Comparison of ENCODE assay signal across 9 mouse cellular contexts in the genomic region with DNA sequence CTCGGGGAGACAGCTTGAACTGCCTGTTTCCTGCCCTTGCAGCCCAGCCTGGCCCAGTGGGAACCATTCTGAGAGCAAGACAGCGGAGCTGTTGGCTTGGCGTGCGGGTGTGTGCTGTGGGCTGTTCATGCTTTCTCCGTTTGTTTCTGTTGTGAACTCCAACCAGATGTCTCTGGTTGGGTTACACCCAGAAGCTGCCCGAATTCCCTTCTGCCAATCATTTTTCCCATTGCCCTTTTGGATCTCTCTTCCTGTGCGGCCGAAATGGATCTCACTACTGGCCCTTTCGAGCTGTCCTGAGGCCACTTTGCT. TPM values are rescaled to one million over a fixed set of nuclear protein-coding genes. Genes with fewer than 3 reads are reported as not detected.
DNase-seq lines count a peak whose midpoint lies in the region; ATAC-seq and TF ChIP-seq lines count a peak whose summit lies in the region.
"Had no signal": no experiment of that assay in that cellular context is flagged by ENCODE, and none has a peak within 500 bp of the region (broad histone marks: within the 10 kb centered on the region; RNA-seq: fewer than 3 reads in every experiment).

No protein-coding gene starts in this region.

- H3K4me3 ChIP-seq in forebrain, embryonic 10.5 days: 0 out of 2 replicates have a peak overlapping the region, but pooled peaks have one; percentile 3
- H3K4me3 ChIP-seq in forebrain, postnatal 0 days (ENCODE audit: low read depth, low read length): no peak overlapping the region
- H3K4me3 ChIP-seq in ES-Bruce4 (ENCODE audit: low read depth, low read length): no peak overlapping the region
- no peak overlapping the region for H3K4me3 ChIP-seq in heart, embryonic 11.5 days (ENCODE audit: low read depth, low read length)
- no peak overlapping the region for H3K4me3 ChIP-seq in limb, embryonic 15.5 days
- peak overlapping the region; percentile 20; the same call in 1 of the 2 replicates for H3K4me3 ChIP-seq in stomach, embryonic 16.5 days (replicated peaks; ENCODE audit: low read length)
- H3K4me3 ChIP-seq: erythroblast, embryonic 14.5 days had no signal

- H3K27me3 ChIP-seq in forebrain, embryonic 10.5 days (ENCODE audit: poor library complexity, severe bottlenecking): peaks cover 47% of the 10 kb centered on the region
- peaks cover 10% of the 10 kb centered on the region; the same call in 1 of the 2 replicates for H3K27me3 ChIP-seq in forebrain, postnatal 0 days (ENCODE audit: insufficient read depth, low read length)
- no peaks in the 10 kb centered on the region for H3K27me3 ChIP-seq in ES-Bruce4 (ENCODE audit: control insufficient read depth, insufficient read depth, low read length, poor library complexity, severe bottlenecking)
- no peaks in the 10 kb centered on the region for H3K27me3 ChIP-seq in heart, embryonic 11.5 days (ENCODE audit: control insufficient read depth, insufficient read depth, low read length)
- H3K27me3 ChIP-seq in limb, embryonic 15.5 days: peaks cover 18% of the 10 kb centered on the region
- no peaks in the 10 kb centered on the region for H3K27me3 ChIP-seq in stomach, embryonic 16.5 days (ENCODE audit: control insufficient read depth, insufficient read depth, low read length)

- H3K4me2 ChIP-seq in forebrain, postnatal 0 days (ENCODE audit: low read depth): no peak overlapping the region
- peak overlapping the region; percentile 82; the same call in 1 of the 2 replicates for H3K4me2 ChIP-seq in heart, embryonic 11.5 days
- peak overlapping the region; percentile 8; the same call in 1 of the 2 replicates for H3K4me2 ChIP-seq in limb, embryonic 15.5 days
- H3K4me2 ChIP-seq in stomach, embryonic 16.5 days (ENCODE audit: low read depth, low read length): peak overlapping the region; percentile 92

- H3K9me3 ChIP-seq in forebrain, embryonic 10.5 days: no peaks in the 10 kb centered on the region
- no peaks in the 10 kb centered on the region for H3K9me3 ChIP-seq in forebrain, postnatal 0 days (ENCODE audit: low read length)
- no peaks in the 10 kb centered on the region for H3K9me3 ChIP-seq in ES-Bruce4 (replicated peaks; ENCODE audit: control insufficient read depth, insufficient read depth, low read length, poor library complexity, severe bottlenecking)
- H3K9me3 ChIP-seq in heart, embryonic 11.5 days (replicated peaks; ENCODE audit: control insufficient read depth, low read length): no peaks in the 10 kb centered on the region
- no peaks in the 10 kb centered on the region for H3K9me3 ChIP-seq in limb, embryonic 15.5 days
- H3K9me3 ChIP-seq in stomach, embryonic 16.5 days (replicated peaks; ENCODE audit: control insufficient read depth, low read length): no peaks in the 10 kb centered on the region

- ATAC-seq in forebrain, postnatal 0 days: no peak
- no peak for ATAC-seq in heart, embryonic 11.5 days (replicated peaks; ENCODE audit: insufficient number of reproducible peaks, low FRiP score, low TSS enrichment)
- ATAC-seq in limb, embryonic 15.5 days (ENCODE audit: insufficient number of reproducible peaks, low FRiP score, low TSS enrichment, low read depth): no peak
- no peak for ATAC-seq in stomach, embryonic 16.5 days (ENCODE audit: insufficient read depth, low FRiP score)

- no peak for TF ChIP-seq CTCF in forebrain, postnatal 0 days (IDR thresholded peaks at IDR 0.05; ENCODE audit: low read depth)
- TF ChIP-seq CTCF in ES-Bruce4 (IDR thresholded peaks at IDR 0.05; ENCODE audit: low read depth, low read length): no peak

- no peaks in the 10 kb centered on the region for H3K36me3 ChIP-seq in forebrain, embryonic 10.5 days (replicated peaks)
- no peaks in the 10 kb centered on the region for H3K36me3 ChIP-seq in forebrain, postnatal 0 days (ENCODE audit: insufficient read depth)
- no peaks in the 10 kb centered on the region for H3K36me3 ChIP-seq in ES-Bruce4 (ENCODE audit: control insufficient read depth, insufficient read depth, low read length, poor library complexity, severe bottlenecking)
- H3K36me3 ChIP-seq in heart, embryonic 11.5 days (ENCODE audit: control insufficient read depth, insufficient read depth, low read length): no peaks in the 10 kb centered on the region
- H3K36me3 ChIP-seq in limb, embryonic 15.5 days: no peaks in the 10 kb centered on the region
- H3K36me3 ChIP-seq in stomach, embryonic 16.5 days (ENCODE audit: control insufficient read depth, insufficient read depth, low read length): no peaks in the 10 kb centered on the region

- no peak for TF ChIP-seq EP300 in ES-Bruce4 (IDR thresholded peaks at IDR 0.05; ENCODE audit: insufficient read depth, low read depth, low read length)

- H3K4me1 ChIP-seq in forebrain, embryonic 10.5 days: peaks cover 75% of the 10 kb centered on the region
- peaks cover 16% of the 10 kb centered on the region for H3K4me1 ChIP-seq in forebrain, postnatal 0 days (ENCODE audit: insufficient read depth)
- H3K4me1 ChIP-seq in ES-Bruce4 (ENCODE audit: control insufficient read depth, insufficient read depth, low read length): no peaks in the 10 kb centered on the region
- H3K4me1 ChIP-seq in heart, embryonic 11.5 days (ENCODE audit: control insufficient read depth, insufficient read depth, low read length): peaks cover 41% of the 10 kb centered on the region
- H3K4me1 ChIP-seq in limb, embryonic 15.5 days: peaks cover 49% of the 10 kb centered on the region
- H3K4me1 ChIP-seq in stomach, embryonic 16.5 days (ENCODE audit: control insufficient read depth, insufficient read depth, low read length): peaks cover 34% of the 10 kb centered on the region

- DNase-seq in forebrain, embryonic 10.5 days (ENCODE audit: extremely low spot score, low spot score): peak; percentile 22
- no peak for DNase-seq in forebrain, postnatal 0 days
- no peak for DNase-seq in urinary bladder, postnatal 36 days (ENCODE audit: low spot score in 2 of 2)
- no peak for DNase-seq in layer of hippocampus, adult 9-11 months

- TF ChIP-seq POLR2A in ES-Bruce4 (IDR thresholded peaks at IDR 0.05; ENCODE audit: insufficient read depth, low read length): no peak

- no peak overlapping the region for H3K9ac ChIP-seq in forebrain, postnatal 0 days
- peak overlapping the region; percentile 41; the same call in 1 of the 2 replicates for H3K9ac ChIP-seq in ES-Bruce4 (ENCODE audit: low read depth, poor library complexity, severe bottlenecking)
- H3K9ac ChIP-seq in heart, embryonic 11.5 days (ENCODE audit: low read depth, low read length): no peak overlapping the region
- H3K9ac ChIP-seq in limb, embryonic 15.5 days: no peak overlapping the region
- peak overlapping the region; percentile 36 for H3K9ac ChIP-seq in stomach, embryonic 16.5 days (ENCODE audit: low read length)

- 68% methylated on average over 9 of the region's 9 CpGs for WGBS in forebrain, embryonic 10.5 days
- WGBS in forebrain, postnatal 0 days: 58% methylated on average over 9 of the region's 9 CpGs
- WGBS in heart, embryonic 11.5 days (ENCODE audit: insufficient replicate concordance): 53% methylated on average over 9 of the region's 9 CpGs
- WGBS in limb, embryonic 15.5 days: 32% methylated on average over 9 of the region's 9 CpGs
- 56% methylated on average over 9 of the region's 9 CpGs for WGBS in stomach, embryonic 16.5 days

- H3K27ac ChIP-seq in forebrain, embryonic 10.5 days: peak overlapping the region; percentile 69
- H3K27ac ChIP-seq in forebrain, postnatal 0 days (ENCODE audit: low read depth, low read length): no peak overlapping the region
- no peak overlapping the region for H3K27ac ChIP-seq in ES-Bruce4 (ENCODE audit: insufficient read depth, low read length)
- no peak overlapping the region for H3K27ac ChIP-seq in heart, embryonic 11.5 days (ENCODE audit: low read depth, low read length)
- peak overlapping the region; percentile 58 for H3K27ac ChIP-seq in limb, embryonic 15.5 days
- peak overlapping the region; percentile 50 for H3K27ac ChIP-seq in stomach, embryonic 16.5 days (ENCODE audit: low read length)

RNA-seq across cellular contexts. Expression of gene Fam43a, which starts 4.0 kb away (rescaled TPM):
- polyA plus RNA-seq in forebrain, embryonic 10.5 days (2016; fragmentation: Nextera tagmentation; extraction: Ambion mirVana): 13.8 and 14.7 TPM in 2 replicates
- total RNA-seq in forebrain, postnatal 0 days (2014; rRNA removed): 12.3 and 17.4 TPM in 2 replicates
- polyA plus RNA-seq in forebrain, postnatal 0 days (2015; fragmentation: Nextera tagmentation; extraction: Ambion mirVana): 10.0 and 10.5 TPM in 2 replicates
- 14.2 and 15.8 TPM in 2 replicates for polyA plus RNA-seq in ES-Bruce4 (2011; ENCODE audit: insufficient read depth, insufficient read length, low read depth, missing spikeins)
- polyA plus RNA-seq in heart, embryonic 11.5 days (2014; fragmentation: Nextera tagmentation; extraction: Ambion mirVana): 5.7 and 6.6 TPM in 2 replicates
- polyA plus RNA-seq in limb, embryonic 15.5 days (2015; fragmentation: Nextera tagmentation; extraction: Ambion mirVana): 23.2 and 25.6 TPM in 2 replicates
- 15.5 and 16.7 TPM in 2 replicates for polyA plus RNA-seq in stomach, embryonic 16.5 days (2015; fragmentation: Nextera tagmentation; extraction: Ambion mirVana)

RNA-seq across cellular contexts. Expression of gene Lsg1, which starts 16.1 kb away (rescaled TPM):
- polyA plus RNA-seq in forebrain, embryonic 10.5 days (2016; fragmentation: Nextera tagmentation; extraction: Ambion mirVana): 86.6 and 87.4 TPM in 2 replicates
- 20.4 and 27.7 TPM in 2 replicates for total RNA-seq in forebrain, postnatal 0 days (2014; rRNA removed)
- 40.8 and 41.4 TPM in 2 replicates for polyA plus RNA-seq in forebrain, postnatal 0 days (2015; fragmentation: Nextera tagmentation; extraction: Ambion mirVana)
- 70.9 and 73.3 TPM in 2 replicates for polyA plus RNA-seq in ES-Bruce4 (2011; ENCODE audit: insufficient read depth, insufficient read length, low read depth, missing spikeins)
- polyA plus RNA-seq in heart, embryonic 11.5 days (2014; fragmentation: Nextera tagmentation; extraction: Ambion mirVana): 47.8 and 51.3 TPM in 2 replicates
- polyA plus RNA-seq in limb, embryonic 15.5 days (2015; fragmentation: Nextera tagmentation; extraction: Ambion mirVana): 57.2 and 66.1 TPM in 2 replicates
- polyA plus RNA-seq in stomach, embryonic 16.5 days (2015; fragmentation: Nextera tagmentation; extraction: Ambion mirVana): 50.3 and 51.6 TPM in 2 replicates

RNA-seq across cellular contexts. Expression of gene Tmem44, which starts 52.8 kb away (rescaled TPM):
- 18.8 and 19.9 TPM in 2 replicates for polyA plus RNA-seq in forebrain, embryonic 10.5 days (2016; fragmentation: Nextera tagmentation; extraction: Ambion mirVana)
- total RNA-seq in forebrain, postnatal 0 days (2014; rRNA removed): 107 and 113 TPM in 2 replicates
- 66.1 and 66.6 TPM in 2 replicates for polyA plus RNA-seq in forebrain, postnatal 0 days (2015; fragmentation: Nextera tagmentation; extraction: Ambion mirVana)
- 4.2 and 5.4 TPM in 2 replicates for polyA plus RNA-seq in ES-Bruce4 (2011; ENCODE audit: insufficient read depth, insufficient read length, low read depth, missing spikeins)
- 16.4 and 17.2 TPM in 2 replicates for polyA plus RNA-seq in heart, embryonic 11.5 days (2014; fragmentation: Nextera tagmentation; extraction: Ambion mirVana)
- polyA plus RNA-seq in limb, embryonic 15.5 days (2015; fragmentation: Nextera tagmentation; extraction: Ambion mirVana): 17.1 and 18.8 TPM in 2 replicates
- 8.4 and 11.0 TPM in 2 replicates for polyA plus RNA-seq in stomach, embryonic 16.5 days (2015; fragmentation: Nextera tagmentation; extraction: Ambion mirVana)

Comparison
In these comparisons a context has a peak if more than half of its experiments do, and no peak if none do; other contexts are left out.
1. H3K27ac ChIP-seq: peak in forebrain, embryonic 10.5 days (single experiment), limb, embryonic 15.5 days (single experiment) and stomach, embryonic 16.5 days (single experiment); none in forebrain, postnatal 0 days (single experiment), ES-Bruce4 (single experiment) and heart, embryonic 11.5 days (single experiment).
2. H3K4me3 ChIP-seq: peak in forebrain, embryonic 10.5 days (single experiment) and stomach, embryonic 16.5 days (single experiment); none in forebrain, postnatal 0 days (single experiment), ES-Bruce4 (single experiment), heart, embryonic 11.5 days (single experiment) and limb, embryonic 15.5 days (single experiment).
3. H3K9ac ChIP-seq: peak in ES-Bruce4 (single experiment) and stomach, embryonic 16.5 days (single experiment); none in forebrain, postnatal 0 days (single experiment), heart, embryonic 11.5 days (single experiment) and limb, embryonic 15.5 days (single experiment).